Mouse (Mus musculus) cortical plate, adult 2 months (tissue): ENCODE measurements around the gene Cisd2.

Experiments
- CTCF ChIP-seq: fragments of 200-500 bp; IDR thresholded peaks from 2 replicates; pipeline ENCODE4 v1.5.1; 2011; ENCODE audit warnings: mild to moderate bottlenecking, control low read depth, low read length; ENCODE audit not compliant: insufficient read depth; ENCODE audit errors: extremely low read depth
- POLR2A ChIP-seq: fragments of 200-500 bp; IDR thresholded peaks from 2 replicates; pipeline ENCODE4 v1.6.1; 2011; ENCODE audit warnings: mild to moderate bottlenecking, low read length, control low read depth; ENCODE audit not compliant: insufficient read depth; ENCODE audit errors: extremely low read depth

- TF ChIP-seq CTCF (no peak), POLR2A (no peak)
Measured at GRCm38 (mm10) chr3:135411824-135412223, 11.9 kb downstream of the Cisd2 start.
